Mouse (Mus musculus): ENCODE measurements around the gene Rapsn.

Gene Rapsn

DNA sequence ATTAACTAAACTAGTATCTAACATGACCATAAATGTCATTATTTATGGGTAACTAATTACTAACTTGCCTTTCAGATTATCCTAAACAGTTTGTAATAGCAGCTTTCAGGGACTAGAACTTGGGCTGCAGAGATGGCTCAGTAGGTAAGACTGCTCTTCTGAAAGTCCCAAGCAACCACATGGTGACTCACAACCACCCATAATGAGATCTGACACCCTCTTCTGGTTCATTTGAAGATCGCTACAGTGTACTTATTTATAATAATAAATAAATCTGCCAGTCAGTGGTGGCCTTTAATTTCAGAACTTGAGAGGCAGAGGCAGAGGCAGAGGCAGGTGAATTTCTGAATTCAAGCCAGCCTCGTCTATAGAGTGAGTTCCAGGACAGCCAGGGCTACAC is 17.3 kb downstream of the Rapsn start:
- no peak for ATAC-seq (ENCODE audit: insufficient number of reproducible peaks, low FRiP score, low TSS enrichment)

DNA sequence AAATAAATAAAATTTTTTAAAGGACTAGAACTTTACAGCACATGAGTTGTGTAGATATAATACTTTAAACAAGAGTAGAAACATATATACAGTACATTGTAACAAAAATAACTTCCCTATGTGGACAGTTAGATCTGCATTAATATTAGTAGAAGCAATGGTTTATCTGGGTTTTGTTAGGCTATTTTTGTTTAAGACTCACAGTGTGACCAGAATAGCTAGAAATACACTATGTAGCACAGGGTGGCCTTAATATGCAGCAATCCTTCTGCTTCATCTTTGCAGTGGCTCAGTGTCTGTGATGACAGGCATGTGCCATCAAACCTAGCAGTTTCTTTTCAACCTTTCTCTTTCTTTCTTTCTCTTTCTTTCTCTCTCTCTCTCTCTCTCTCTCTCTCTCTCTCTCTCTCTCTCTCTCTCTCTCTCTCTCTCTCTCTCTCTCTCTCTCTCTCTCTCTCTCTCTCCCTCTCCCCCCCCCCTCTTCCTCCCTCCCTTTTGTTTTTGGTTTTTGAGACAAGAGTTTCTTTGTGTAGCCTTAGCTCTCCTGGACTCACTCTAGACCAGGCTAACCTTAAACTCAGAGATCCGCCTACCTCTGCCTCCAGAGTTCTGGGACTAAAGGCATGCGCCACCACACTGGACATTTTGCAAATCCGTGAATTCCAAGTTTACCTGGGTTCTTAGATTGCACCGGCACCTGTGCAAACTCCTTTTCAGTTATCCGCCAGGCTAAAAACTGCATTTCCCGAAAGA is 17.9 kb downstream of the Rapsn start:
- 0 out of 2 replicates have a peak, but pooled peaks have one; percentile 17 for ATAC-seq (ENCODE audit: insufficient number of reproducible peaks, low FRiP score, low TSS enrichment)

DNA sequence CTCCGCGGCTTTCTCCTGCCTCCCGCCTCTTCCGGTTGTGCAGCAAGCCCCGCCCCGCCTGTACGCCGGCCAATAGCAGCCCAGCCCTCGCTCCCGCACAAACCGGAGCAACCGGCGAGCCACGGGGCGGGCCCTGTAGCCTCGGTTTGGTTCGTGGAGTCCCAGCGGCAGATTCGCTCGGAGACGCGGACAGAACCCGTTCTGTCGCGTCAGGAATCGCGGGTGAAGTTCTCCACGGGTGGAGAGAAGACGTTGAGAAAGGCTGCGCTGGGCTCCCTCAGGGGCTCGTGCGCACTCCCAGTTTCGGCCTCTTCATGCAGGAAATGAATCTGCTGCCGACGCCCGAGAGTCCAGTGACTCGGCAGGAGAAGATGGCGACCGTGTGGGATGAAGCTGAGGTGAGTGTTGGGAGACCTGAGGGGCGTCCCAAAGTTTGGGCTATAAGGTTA is 18.5 kb downstream of the Rapsn start, which contains the start of gene Psmc3:
Gene Psmc3, plus strand, starts transcription at position 76 of the 449 bp plus-strand sequence.
- peak; percentile 97 for ATAC-seq (ENCODE audit: insufficient number of reproducible peaks, low FRiP score, low TSS enrichment)

DNA sequence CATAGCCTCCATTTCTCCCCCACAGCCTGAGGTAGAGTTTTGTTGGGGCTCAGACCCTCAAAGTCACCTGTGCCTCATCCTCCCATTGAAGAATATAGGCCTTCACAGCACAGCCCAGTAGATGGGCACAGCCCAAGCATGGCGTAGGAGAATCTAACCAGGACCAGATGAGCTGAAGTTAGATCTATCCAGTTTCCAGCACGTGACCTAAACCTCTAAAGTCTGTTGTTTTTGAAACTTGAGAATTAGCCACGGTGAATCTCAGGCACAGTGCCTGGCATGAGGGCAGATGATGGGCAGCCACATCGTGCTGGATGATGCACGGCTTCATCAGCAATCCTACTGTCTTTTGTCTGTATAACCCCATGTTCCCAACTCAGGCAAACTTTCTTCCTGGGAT is 23.0 kb downstream of the Rapsn start:
- ATAC-seq (ENCODE audit: insufficient number of reproducible peaks, low FRiP score, low TSS enrichment): no peak

DNA sequence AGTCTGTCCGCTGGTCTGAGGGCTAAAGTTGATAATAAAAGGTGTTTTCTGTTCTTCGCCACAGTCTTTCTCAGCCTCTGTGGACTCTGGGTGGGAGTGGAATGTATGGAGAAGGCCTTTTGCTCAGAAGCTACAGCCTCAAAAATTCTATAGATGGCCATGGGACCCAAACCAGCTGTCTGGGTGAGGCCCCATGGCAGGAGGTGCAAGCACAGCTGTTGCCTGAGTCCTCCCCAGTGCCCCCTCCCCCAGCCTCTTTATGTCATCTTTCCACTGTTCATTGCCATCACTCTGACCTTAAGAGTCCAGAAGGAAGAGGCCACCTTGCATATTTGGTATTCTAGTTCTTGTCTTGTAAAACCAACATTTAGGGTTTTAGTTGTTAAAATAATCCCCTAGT is 24.0 kb downstream of the Rapsn start:
- no peak for ATAC-seq (ENCODE audit: insufficient number of reproducible peaks, low FRiP score, low TSS enrichment)

DNA sequence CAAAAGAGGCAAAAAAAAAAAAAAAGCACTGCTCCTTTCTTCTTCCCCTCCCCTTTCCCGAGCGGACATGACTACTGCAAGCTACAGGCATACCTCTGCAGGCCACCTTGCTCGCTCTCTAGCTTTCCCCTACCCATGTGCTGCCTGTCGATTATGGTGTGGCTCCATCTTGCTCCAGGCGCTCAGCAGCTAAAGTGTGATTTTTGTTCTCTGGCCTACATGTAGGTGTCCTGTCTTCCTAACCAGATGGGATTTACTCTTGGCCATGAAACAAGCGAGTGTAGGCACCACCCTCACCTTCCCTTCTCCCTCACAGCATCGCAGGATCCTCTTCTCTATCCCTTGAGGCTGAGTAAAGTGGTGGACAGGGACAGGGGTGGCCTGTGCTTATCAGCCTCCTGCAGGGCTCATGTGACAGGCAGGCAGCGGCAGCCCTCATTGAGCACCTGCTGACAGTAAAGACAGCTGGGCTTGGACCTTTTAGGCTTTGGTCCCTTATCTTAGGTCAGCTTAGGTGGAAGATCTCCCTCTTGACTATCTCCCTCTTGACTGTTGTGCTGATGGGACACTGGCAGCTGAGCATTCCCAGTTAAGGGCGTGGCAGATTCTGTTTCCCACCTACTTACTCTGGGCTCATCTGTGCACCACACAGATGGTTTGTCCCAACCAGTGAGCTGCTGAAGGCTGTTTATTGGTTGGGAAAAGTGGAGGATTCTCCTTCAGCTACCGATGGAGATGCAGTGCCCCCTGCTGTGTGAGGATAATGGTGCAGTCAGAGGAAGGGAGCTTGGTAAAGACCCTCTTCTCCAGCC is 25.3 kb downstream of the Rapsn start:
- no peak for ATAC-seq (ENCODE audit: insufficient number of reproducible peaks, low FRiP score, low TSS enrichment)

DNA sequence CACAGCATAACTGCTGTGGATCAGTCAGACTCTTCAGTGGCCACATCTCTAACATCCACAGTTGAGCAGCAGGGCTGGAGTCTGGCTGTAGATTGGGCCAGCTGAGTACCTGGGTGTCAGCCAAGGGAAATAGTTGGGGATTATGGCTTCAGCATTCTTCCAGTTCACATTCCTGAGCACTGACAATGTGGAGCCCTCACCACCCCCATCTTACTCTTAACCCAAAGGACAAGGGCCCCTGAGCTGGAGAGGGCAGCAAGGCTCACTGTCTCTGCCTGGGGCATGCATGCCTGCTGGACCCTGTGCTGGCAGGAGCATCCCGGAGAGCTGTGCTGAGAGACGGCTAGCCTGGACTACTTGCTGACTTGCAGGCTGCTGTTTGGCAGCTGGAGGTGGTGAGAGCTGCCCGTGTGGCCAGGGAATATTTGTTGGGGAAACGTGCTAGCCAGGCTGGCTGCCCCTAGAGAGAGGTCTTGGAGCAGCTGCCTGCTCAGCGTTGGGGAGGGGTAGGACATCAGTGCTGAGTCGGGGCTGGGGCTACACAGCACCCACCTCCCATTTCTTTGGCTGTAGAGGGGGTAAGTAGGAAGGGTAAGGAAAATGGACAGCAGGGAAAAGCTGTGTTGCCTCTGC is 26.5 kb downstream of the Rapsn start:
- no peak for ATAC-seq (ENCODE audit: insufficient number of reproducible peaks, low FRiP score, low TSS enrichment)

DNA sequence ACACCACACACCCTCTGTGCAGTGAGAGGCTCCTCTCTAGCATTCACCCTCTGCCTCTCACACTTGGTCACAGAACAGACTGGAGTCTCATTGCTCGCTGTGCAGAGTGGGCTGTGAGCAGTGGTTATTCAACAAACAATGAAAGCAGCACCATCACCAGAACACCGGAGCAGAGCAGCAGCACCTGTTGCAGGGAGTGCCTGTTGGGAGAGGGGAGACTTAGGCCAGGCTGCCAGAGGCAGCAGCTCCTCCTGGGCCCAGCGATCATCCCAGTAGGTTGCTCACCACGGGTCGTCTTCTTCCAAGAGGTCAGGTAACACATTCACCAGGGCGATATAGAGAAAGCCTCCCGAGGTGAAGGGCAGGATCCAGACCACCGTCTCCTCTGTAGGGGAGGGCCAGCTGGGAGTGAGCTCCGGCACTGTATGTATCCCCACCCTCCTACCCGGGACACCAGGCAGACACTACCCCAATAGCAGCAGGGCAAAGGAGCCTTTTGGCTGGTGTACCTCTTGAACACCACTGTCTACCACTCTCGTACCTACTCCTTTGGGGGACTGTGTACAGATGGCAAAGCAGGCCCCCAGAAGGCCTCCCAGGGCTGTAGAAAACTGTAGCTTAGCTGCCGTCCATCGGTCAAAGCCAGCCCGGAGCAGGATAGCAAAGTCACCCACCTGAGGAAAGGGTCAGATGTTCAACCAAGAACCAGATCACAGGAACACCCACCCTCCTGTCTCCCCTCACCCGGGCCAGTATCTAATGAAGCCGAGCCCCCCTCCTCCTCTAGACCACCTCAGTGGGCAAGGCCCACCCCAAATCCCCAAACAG is 27.6 kb downstream of the Rapsn start:
- ATAC-seq (ENCODE audit: insufficient number of reproducible peaks, low FRiP score, low TSS enrichment): no peak

DNA sequence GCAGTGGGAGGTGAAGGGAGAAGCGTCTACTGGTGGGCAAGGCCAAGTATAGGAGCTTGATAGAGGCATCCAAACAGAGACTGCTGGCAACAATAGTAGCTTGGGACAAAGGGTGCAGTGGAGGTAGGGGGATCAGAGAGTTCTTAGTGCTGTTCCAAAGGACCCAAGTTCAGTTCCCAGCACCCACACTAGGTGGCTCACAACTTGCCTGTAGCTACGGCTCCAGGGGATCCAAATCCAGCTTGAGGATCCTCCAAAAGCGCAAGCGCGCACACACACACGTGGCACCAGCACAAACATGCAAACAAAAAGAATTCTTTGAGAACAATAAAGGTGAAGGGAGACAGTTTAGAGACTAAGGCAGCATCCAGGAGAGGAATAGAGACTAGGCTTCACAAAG is 28.8 kb downstream of the Rapsn start:
- ATAC-seq (ENCODE audit: insufficient number of reproducible peaks, low FRiP score, low TSS enrichment): no peak

DNA sequence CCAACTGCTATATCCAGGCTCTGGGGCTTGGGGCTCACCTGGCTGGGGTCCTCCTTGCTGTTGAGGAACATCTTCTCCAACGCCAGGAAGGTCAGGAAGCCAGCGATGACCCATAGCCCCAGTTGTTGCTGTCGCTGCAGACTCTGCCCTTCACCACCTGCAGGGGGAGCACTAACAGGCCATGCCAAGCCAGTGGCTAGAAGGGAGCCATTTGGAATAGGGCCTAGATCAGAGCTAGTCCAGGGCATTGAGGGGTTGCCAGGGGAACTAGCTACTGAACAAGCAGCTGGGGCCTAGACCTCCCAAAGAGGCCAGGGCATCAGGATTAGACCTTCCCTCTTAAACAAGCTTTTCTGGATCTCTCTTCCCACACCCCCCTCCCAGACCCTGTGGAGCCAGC is 30.1 kb downstream of the Rapsn start:
- ATAC-seq (ENCODE audit: insufficient number of reproducible peaks, low FRiP score, low TSS enrichment): no peak

DNA sequence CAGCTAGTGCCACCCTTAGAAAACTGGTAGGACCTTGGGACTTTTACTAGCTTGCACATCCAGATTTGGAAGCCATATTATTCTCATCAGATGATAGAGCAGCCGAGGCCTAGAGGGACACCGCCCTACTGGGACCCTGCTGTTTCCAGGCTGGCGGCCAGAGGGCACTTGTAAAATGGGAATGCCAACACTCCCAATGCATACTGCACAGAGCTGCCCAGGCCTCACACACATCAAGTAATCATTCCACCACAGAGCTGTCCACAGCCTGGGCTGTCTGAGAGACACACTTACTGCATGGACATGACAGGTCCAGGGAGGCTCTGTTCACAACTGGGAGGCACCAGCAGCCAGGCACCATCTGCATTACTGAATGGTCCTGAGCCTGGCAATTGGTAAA is 31.0 kb downstream of the Rapsn start:
- no peak for ATAC-seq (ENCODE audit: insufficient number of reproducible peaks, low FRiP score, low TSS enrichment)

DNA sequence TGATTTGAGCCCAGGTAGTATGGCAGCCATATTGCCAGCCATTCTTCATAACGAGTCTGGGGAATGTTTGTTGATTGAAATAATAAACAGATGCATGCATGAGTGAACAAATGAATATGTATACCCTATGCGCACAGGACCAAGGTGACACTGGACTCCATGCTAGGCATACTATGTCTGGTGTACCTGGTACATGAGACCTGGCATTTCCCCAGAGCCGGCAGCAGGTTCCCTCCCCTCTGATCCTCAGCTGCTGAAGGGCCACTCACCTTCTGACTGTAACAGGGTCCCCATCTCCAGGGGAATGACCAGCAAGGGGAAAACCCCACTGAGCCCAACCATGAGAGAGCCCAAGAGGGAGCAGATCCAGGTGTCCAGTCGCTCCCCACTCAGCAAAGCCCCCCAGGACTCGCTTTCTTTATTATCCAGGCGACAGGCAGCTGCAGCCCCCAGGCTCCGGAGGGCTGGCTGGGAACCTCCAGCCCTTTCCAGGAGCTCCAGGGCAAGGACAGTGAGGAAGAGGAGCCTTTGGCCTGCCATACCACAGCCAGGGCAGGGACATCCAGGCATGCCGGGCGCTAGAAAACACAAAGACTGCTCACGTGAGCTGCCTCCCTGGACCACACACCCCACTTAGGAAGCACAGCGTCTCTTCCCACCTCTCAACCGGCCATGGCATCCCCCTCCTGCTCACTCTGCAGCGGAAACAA is 32.9 kb downstream of the Rapsn start:
- ATAC-seq (ENCODE audit: insufficient number of reproducible peaks, low FRiP score, low TSS enrichment): no peak

DNA sequence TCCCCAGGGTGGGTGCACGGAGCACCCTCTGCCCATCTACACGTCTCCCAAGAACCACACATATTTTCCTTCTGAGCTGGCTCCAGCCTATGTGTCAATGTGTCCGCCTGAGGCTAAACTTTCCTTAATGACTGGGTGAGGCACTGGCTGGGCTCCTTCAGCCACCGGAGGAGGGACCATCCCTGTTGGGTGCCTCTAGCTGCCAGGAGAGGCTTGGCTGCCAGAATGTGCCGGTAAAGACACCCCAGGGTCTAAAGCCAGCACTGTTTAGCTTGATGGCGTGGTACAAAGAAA is 33.4 kb downstream of the Rapsn start:
- no peak for ATAC-seq (ENCODE audit: insufficient number of reproducible peaks, low FRiP score, low TSS enrichment)

DNA sequence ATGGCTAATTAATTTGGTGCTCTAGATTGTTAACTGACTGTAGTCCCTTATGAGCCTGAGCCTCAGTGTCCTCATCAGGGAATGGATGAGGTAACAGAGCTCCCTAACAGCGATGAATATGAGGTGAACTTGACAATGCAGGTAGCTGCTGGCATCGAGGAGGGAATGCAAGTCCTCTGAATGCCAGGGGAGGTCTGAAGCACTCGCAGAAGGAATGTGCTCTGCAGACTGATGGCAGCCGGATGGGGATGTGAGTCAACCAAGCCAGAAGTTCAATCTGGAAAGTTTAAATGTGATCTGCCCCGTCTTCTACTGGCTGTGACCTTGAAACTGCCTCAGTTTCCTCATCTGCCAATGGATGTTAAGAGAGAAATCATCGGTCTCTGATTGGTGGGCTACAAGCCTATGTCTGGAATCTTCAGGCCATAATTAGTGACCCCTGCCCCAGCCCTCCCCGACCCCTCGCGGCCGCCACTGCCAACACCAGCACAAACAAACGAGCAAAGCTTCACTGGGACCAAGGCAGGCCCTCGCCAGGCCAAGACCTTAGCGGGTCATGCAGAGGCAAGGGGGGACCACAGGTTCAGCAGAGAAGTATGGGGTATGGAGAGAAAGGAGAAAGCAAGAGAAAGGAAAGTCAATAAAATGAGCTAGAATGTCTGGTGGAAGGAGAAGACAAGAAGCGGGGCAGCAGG is 34.0 kb downstream of the Rapsn start:
- no peak for ATAC-seq (ENCODE audit: insufficient number of reproducible peaks, low FRiP score, low TSS enrichment)

DNA sequence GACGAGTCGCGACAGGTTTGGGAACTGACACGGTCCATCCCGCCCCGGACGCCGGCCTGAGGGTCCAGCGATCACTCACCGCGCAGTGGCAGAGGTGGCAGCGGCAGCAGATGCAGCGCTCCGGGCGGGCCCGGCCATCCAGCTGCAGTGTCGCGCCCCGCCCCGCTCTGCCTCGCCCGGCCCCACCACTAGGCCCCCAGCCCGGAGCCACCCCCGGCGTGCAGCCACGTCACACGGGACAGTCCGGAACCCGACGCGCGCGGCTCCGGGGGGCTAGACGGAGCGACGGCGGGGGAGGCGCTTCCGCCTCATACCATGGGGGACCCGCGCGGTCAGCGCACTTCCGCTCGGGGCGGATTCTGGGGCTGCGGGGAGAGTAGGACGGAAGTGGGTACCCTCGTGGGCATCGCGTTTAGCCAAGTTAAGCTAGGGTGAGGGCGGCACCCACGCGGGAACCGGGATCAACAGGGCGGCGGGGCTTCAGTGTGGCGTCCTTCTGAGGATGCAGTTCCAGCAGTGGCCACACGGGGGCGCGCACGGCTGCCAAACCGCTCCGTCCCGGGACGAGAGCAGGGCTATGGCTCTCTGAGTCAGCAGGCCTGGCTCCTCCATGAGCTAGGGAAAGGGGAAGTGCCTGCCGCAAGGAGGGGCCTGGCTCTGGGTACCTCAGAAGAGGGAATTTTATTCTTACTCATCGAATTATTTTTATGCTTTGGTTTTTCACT is 34.8 kb downstream of the Rapsn start, which contains the start of gene Slc39a13:
Gene Slc39a13, minus strand, starts transcription at position 342 of the 725 bp plus-strand sequence.
- peak; percentile 89 for ATAC-seq (ENCODE audit: insufficient number of reproducible peaks, low FRiP score, low TSS enrichment)

DNA sequence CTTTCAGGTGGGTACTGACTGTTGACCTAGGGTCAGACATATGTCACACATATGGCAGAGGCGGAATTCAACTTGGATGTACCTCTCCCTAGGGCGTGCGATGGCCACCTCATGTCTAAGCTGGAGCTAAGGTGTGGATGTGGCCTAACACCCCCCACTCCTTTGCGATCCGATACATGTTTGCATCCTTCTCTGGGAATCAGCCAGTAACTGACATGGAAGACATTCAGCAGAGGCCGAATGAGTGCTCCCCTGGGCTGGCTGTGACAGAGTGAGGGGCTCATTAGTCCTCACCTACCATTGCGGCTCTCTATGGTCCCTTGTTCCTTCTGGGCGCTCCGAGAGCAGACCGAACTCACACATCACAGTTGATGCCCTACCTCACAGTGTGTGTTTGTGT is 35.6 kb downstream of the Rapsn start:
- no peak for ATAC-seq (ENCODE audit: insufficient number of reproducible peaks, low FRiP score, low TSS enrichment)

DNA sequence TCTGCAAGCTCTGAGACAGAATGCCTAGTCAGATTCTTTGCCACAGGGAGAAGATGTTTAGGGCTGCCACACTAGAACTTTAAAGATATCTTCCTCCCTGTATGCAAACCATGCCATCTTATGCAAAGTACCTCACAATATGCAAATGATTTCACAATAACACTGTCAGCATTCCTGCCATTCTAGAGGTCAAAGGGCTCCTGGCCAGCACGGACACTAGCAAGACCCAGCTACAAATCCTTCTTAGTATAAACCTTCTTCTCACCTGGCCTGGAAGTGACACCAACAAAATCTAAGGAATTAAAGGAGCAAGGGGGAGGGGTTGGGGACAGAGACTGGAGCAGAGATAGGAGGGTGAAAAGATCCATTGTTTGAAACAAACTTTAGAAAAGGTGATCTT is 36.7 kb downstream of the Rapsn start:
- ATAC-seq (ENCODE audit: insufficient number of reproducible peaks, low FRiP score, low TSS enrichment): no peak

DNA sequence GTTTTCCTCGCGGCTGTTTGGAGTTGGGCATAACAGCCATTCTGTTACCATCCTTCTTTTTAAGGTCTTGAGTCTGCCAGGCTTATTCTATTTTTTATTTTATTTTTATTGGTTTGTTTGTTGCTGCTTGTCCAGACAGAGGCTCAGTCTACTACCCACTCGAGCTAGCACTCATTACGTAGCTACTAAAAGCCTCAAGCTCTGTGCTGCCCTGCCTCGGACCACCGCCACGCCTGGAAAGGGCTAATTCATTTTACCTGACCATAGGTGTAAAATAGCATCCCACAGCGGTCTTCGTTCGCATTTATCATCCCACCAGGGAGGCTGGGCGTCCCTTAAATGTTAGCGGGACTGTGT is 42.5 kb downstream of the Rapsn start:
- no peak for ATAC-seq (ENCODE audit: insufficient number of reproducible peaks, low FRiP score, low TSS enrichment)

Measured in cerebellum, adult (tissue).